Mouse (Mus musculus) kidney, adult 2 months (tissue): ENCODE measurements at regions not wholly inside any gene's neighbourhood (a gene's known extent, or its start where the extent isn't known, plus 50 kb on each side); places are given as distances from the start of the nearest gene placed in this dataset.

Experiments
- DNase-seq: peaks from one replicate; pipeline ENCODE4 v3.0.0; 2021
- H3K27ac ChIP-seq: fragments of 200-500 bp; 2 replicates; pipeline ENCODE4 v1.5.1; 2012; ENCODE audit warnings: low read depth, low read length, control low read depth, inconsistent platforms; ENCODE audit not compliant: insufficient read depth
- H3K27me3 ChIP-seq: fragments of 200-500 bp; replicated peaks from 2 replicates; pipeline ENCODE4 v1.6.1; 2012; ENCODE audit warnings: mild to moderate bottlenecking, moderate library complexity, low read length, inconsistent platforms; ENCODE audit not compliant: control insufficient read depth, insufficient read depth
- H3K36me3 ChIP-seq: fragments of 200-500 bp; 2 replicates; pipeline ENCODE4 v1.6.1; 2012; ENCODE audit warnings: mild to moderate bottlenecking, moderate library complexity, low read length, inconsistent platforms; ENCODE audit not compliant: control insufficient read depth, insufficient read depth
- H3K4me1 ChIP-seq: fragments of 200-500 bp; 2 replicates; pipeline ENCODE4 v1.6.1; 2011; ENCODE audit warnings: low read length; ENCODE audit not compliant: control insufficient read depth, insufficient read depth
- H3K4me3 ChIP-seq: fragments of 200-500 bp; 2 replicates; pipeline ENCODE4 v1.5.1; 2011; ENCODE audit warnings: mild to moderate bottlenecking, low read depth, low read length, control low read depth; ENCODE audit not compliant: insufficient read depth
- CTCF ChIP-seq: fragments of 200-500 bp; conservative IDR thresholded peaks from 2 replicates; pipeline ENCODE4 v1.5.1; 2011; ENCODE audit warnings: low read depth, mild to moderate bottlenecking, control low read depth, low read length, moderate library complexity, mixed read lengths; ENCODE audit not compliant: insufficient read depth, insufficient read length
- POLR2A ChIP-seq: fragments of 200-500 bp; IDR thresholded peaks from one replicate; pipeline ENCODE4 v1.6.1; 2011; ENCODE audit warnings: low read depth, low read length, control low read depth
- WGBS: fragments of 180-500 bp; shearing (Covaris S2); methylation state at CpG from one replicate; pipeline ENCODE4 v1.1.7; 2018; 5-methylcytosine and 5-hydroxymethylcytosine counted together

- Histone ChIP-seq H3K27me3 (no peaks in the 10 kb centered on the region), H3K4me1 (no peaks in the 10 kb centered on the region), H3K36me3 (no peaks in the 10 kb centered on the region), H3K27ac (no peak overlapping the region), H3K4me3 (no peak overlapping the region)
- no peak for DNase-seq
- WGBS, result 66% methylated on average over 7 of the region's 7 CpGs
- no peak for TF ChIP-seq CTCF
- no peak for TF ChIP-seq POLR2A
Observed at GRCm38 (mm10) chr12:107222106-107222505, 266.3 kb upstream of the 3110018I06Rik start.

- WGBS, result 68% methylated on average over 3 of the region's 3 CpGs
Observed at GRCm38 (mm10) chr12:107230097-107230496, 258.3 kb upstream of the 3110018I06Rik start.

GRCm38 (mm10) chr12:107231629-107232028, 256.8 kb upstream of the 3110018I06Rik start:
- no peak for DNase-seq
- H3K27ac ChIP-seq, result no peak overlapping the region
- no peaks in the 10 kb centered on the region for H3K4me1 ChIP-seq
- no peak overlapping the region for H3K4me3 ChIP-seq
- TF ChIP-seq POLR2A (no peak), CTCF (no peak)
- no peaks in the 10 kb centered on the region for H3K36me3 ChIP-seq
- WGBS, result 20% methylated on average over 1 of the region's 1 CpGs
- H3K27me3 ChIP-seq, result no peaks in the 10 kb centered on the region

More at GRCm38 (mm10) chr12:107230097-107230496, 258.3 kb upstream of the 3110018I06Rik start:
- H3K36me3 ChIP-seq, result no peaks in the 10 kb centered on the region
- TF ChIP-seq POLR2A (no peak), CTCF (no peak)
- no peak overlapping the region for H3K27ac ChIP-seq
- H3K4me1 ChIP-seq, result no peaks in the 10 kb centered on the region
- no peaks in the 10 kb centered on the region for H3K27me3 ChIP-seq
- DNase-seq, result no peak
- H3K4me3 ChIP-seq, result no peak overlapping the region

- H3K4me1 ChIP-seq, result no peaks in the 10 kb centered on the region
- no peaks in the 10 kb centered on the region for H3K27me3 ChIP-seq
- H3K27ac ChIP-seq, result no peak overlapping the region
- no peak overlapping the region for H3K4me3 ChIP-seq
- no peak for DNase-seq
- TF ChIP-seq POLR2A (no peak), CTCF (no peak)
- WGBS, result 83% methylated on average over 9 of the region's 9 CpGs
- H3K36me3 ChIP-seq, result no peaks in the 10 kb centered on the region
Observed at GRCm38 (mm10) chr12:107250747-107251470, 237.5 kb upstream of the 3110018I06Rik start.

- WGBS, result 81% methylated on average over 15 of the region's 15 CpGs
- H3K36me3 ChIP-seq, result no peaks in the 10 kb centered on the region
- DNase-seq, result no peak
- no peaks in the 10 kb centered on the region for H3K27me3 ChIP-seq
- no peak overlapping the region for H3K27ac ChIP-seq
- H3K4me1 ChIP-seq, result no peaks in the 10 kb centered on the region
- TF ChIP-seq POLR2A, result no peak
- no peak for TF ChIP-seq CTCF
- H3K4me3 ChIP-seq, result no peak overlapping the region
Observed at GRCm38 (mm10) chr12:107251981-107252380, 236.5 kb upstream of the 3110018I06Rik start.

GRCm38 (mm10) chr12:107262076-107262475, 226.4 kb upstream of the 3110018I06Rik start:
- WGBS, result 79% methylated on average over 5 of the region's 5 CpGs
- no peak overlapping the region for H3K4me3 ChIP-seq
- no peaks in the 10 kb centered on the region for H3K27me3 ChIP-seq
- H3K27ac ChIP-seq, result no peak overlapping the region
- no peaks in the 10 kb centered on the region for H3K4me1 ChIP-seq
- H3K36me3 ChIP-seq, result no peaks in the 10 kb centered on the region
- no peak for DNase-seq
- TF ChIP-seq CTCF, result no peak
- TF ChIP-seq POLR2A, result no peak

GRCm38 (mm10) chr12:107262516-107262915, 225.9 kb upstream of the 3110018I06Rik start:
- H3K4me3 ChIP-seq, result no peak overlapping the region
- WGBS, result 87% methylated on average over 4 of the region's 4 CpGs

GRCm38 (mm10) chr12:107266696-107267095, 221.7 kb upstream of the 3110018I06Rik start:
- no peak for TF ChIP-seq POLR2A
- no peaks in the 10 kb centered on the region for H3K4me1 ChIP-seq
- no peaks in the 10 kb centered on the region for H3K27me3 ChIP-seq
- no peak overlapping the region for H3K27ac ChIP-seq
- H3K36me3 ChIP-seq, result no peaks in the 10 kb centered on the region
- H3K4me3 ChIP-seq, result no peak overlapping the region
- no peak for DNase-seq
- WGBS, result 37% methylated on average over 2 of the region's 2 CpGs

More at GRCm38 (mm10) chr12:107262516-107262915, 225.9 kb upstream of the 3110018I06Rik start:
- TF ChIP-seq POLR2A, result no peak
- no peak for TF ChIP-seq CTCF
- DNase-seq, result no peak
- Histone ChIP-seq H3K27ac (no peak overlapping the region), H3K36me3 (no peaks in the 10 kb centered on the region), H3K4me1 (no peaks in the 10 kb centered on the region), H3K27me3 (no peaks in the 10 kb centered on the region)
